Mouse (Mus musculus): ENCODE data around the gene Olfr1259.

DNA sequence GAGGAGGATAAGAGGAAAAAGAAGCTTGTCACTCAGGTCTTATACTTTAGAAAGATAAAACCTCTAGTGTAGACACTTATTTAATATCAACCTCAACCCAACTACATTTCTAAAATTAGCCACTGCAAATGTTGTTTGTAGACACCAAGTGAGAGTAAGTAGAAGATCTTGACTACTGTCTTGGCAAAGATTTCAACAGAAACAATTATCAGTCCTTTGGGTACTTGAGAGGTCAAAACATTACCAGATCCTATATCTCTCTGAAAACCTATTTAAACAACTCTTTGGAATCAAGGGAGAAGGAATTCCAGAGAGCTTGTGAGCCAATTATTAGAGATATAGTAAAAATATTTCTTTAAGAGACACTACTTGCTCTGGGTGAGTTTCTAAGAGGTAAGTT is 42.5 kb upstream of the Olfr1259 start, which contains the start of gene Olfr1261:
- TF ChIP-seq CTCF (IDR thresholded peaks at IDR 0.05; ENCODE audit: low read depth) (no peak), EP300 (IDR thresholded peaks at IDR 0.05; ENCODE audit: low read depth) (no peak)

Measured in liver, postnatal 0 days (tissue).